Mouse (Mus musculus): Measurements from ENCODE around the gene Sec22b. TPM values are rescaled to one million over a fixed set of nuclear protein-coding genes. Genes with fewer than 3 reads are reported as not detected.

The Sec22b gene
- total and polyA plus RNA-seq, 2 experiments from 2014 or later, result 71.3 to 91.4 TPM

GRCm38 (mm10) chr3:97934331-97935300, 33.6 kb downstream of the Sec22b start:
- WGBS, result 87% methylated on average over 6 of the region's 6 CpGs
- no peak for TF ChIP-seq CTCF (IDR thresholded peaks at IDR 0.05; ENCODE audit: low read depth)
- no peak for DNase-seq
- Histone ChIP-seq H3K9me3 (ENCODE audit: low read length) (no peaks in the 10 kb centered on the region), H3K27ac (ENCODE audit: low read depth, low read length) (no peak overlapping the region), H3K9ac (no peak overlapping the region), H3K4me3 (ENCODE audit: low read depth, low read length) (no peak overlapping the region), H3K4me2 (ENCODE audit: low read depth) (no peak overlapping the region), H3K27me3 (ENCODE audit: insufficient read depth, low read length) (no peaks in the 10 kb centered on the region), H3K36me3 (ENCODE audit: insufficient read depth) (no peaks in the 10 kb centered on the region), H3K4me1 (ENCODE audit: insufficient read depth) (peaks cover under 1% of the 10 kb centered on the region; the same call in 1 of the 2 replicates)
- ATAC-seq, result no peak

DNA sequence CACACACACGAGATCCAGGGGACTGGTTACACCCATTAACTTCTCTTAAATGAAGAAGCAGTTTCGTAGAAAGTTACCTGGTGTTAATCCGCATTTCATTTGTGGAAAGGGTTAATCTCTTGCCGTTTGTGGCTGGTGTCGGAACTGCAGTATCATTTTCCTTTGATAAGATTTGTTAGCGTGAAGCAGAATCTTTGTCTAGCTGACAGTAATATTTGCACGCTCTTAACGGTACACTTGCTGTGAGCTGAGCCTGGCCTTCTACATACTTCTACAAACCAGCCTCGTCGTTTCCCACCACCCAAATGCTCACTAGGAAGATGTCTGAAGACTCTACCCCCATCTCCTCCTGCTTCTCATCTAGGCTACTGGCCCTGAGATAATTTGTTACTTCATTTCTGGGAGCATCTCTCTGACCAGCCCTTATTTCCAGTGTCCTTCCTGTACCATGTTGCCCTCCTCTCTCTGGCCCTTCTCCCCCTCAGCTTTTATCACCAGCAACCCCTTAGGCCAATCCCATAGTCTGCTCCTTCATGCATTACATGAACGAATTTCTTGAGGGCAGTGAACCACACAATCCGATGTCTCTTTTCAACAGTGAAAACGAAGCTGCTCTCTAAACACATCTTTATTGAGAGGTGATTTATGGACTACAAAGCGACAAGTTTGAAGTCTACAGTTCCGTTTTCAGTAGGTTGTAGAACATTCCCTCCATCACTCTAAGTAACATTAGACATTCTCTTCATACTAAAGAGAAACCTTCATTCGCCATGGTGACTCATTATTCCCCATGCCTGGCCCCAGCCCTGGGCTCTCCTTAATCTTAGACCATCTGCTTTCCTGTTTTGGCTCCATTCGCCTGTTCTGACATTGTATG, 36.3 kb downstream of the Sec22b start:
- no peak for DNase-seq
- Histone ChIP-seq H3K36me3 (ENCODE audit: insufficient read depth) (no peaks in the 10 kb centered on the region), H3K9me3 (ENCODE audit: low read length) (no peaks in the 10 kb centered on the region), H3K4me1 (ENCODE audit: insufficient read depth) (peaks cover 18% of the 10 kb centered on the region), H3K9ac (no peak overlapping the region), H3K27ac (ENCODE audit: low read depth, low read length) (no peak overlapping the region), H3K4me2 (ENCODE audit: low read depth) (no peak overlapping the region), H3K4me3 (ENCODE audit: low read depth, low read length) (no peak overlapping the region), H3K27me3 (ENCODE audit: insufficient read depth, low read length) (no peaks in the 10 kb centered on the region)
- ATAC-seq, result peak; percentile 47; the same call in 1 of the 2 replicates
- peak; percentile 60 for TF ChIP-seq CTCF (IDR thresholded peaks at IDR 0.05; ENCODE audit: low read depth)
- 43% methylated on average over 17 of the region's 17 CpGs for WGBS

- DNase-seq, result no peak
- 56% methylated on average over 6 of the region's 6 CpGs for WGBS
- peaks cover 21% of the 10 kb centered on the region for H3K4me1 ChIP-seq (ENCODE audit: insufficient read depth)
- no peak overlapping the region for H3K9ac ChIP-seq
- no peak for ATAC-seq
- no peak overlapping the region for H3K4me2 ChIP-seq (ENCODE audit: low read depth)
- no peaks in the 10 kb centered on the region for H3K27me3 ChIP-seq (ENCODE audit: insufficient read depth, low read length)
- H3K36me3 ChIP-seq (ENCODE audit: insufficient read depth), result no peaks in the 10 kb centered on the region
- H3K9me3 ChIP-seq (ENCODE audit: low read length), result no peaks in the 10 kb centered on the region
- no peak for TF ChIP-seq CTCF (IDR thresholded peaks at IDR 0.05; ENCODE audit: low read depth)
- H3K4me3 ChIP-seq (ENCODE audit: low read depth, low read length), result no peak overlapping the region
- H3K27ac ChIP-seq (ENCODE audit: low read depth, low read length), result no peak overlapping the region
Observed at GRCm38 (mm10) chr3:97937945-97938266, 36.9 kb downstream of the Sec22b start.

GRCm38 (mm10) chr3:97938814-97939526, 38.0 kb downstream of the Sec22b start:
- Histone ChIP-seq H3K4me1 (ENCODE audit: insufficient read depth) (peaks cover 21% of the 10 kb centered on the region), H3K4me3 (ENCODE audit: low read depth, low read length) (no peak overlapping the region), H3K9ac (no peak overlapping the region), H3K36me3 (ENCODE audit: insufficient read depth) (no peaks in the 10 kb centered on the region), H3K27ac (ENCODE audit: low read depth, low read length) (peak overlapping the region; percentile 47; the same call in 1 of the 2 replicates), H3K4me2 (ENCODE audit: low read depth) (no peak overlapping the region), H3K9me3 (ENCODE audit: low read length) (no peaks in the 10 kb centered on the region), H3K27me3 (ENCODE audit: insufficient read depth, low read length) (no peaks in the 10 kb centered on the region)
- DNase-seq, result no peak
- peak; percentile 67 for ATAC-seq
- no peak for TF ChIP-seq CTCF (IDR thresholded peaks at IDR 0.05; ENCODE audit: low read depth)
- WGBS, result 12% methylated on average over 7 of the region's 7 CpGs

DNA sequence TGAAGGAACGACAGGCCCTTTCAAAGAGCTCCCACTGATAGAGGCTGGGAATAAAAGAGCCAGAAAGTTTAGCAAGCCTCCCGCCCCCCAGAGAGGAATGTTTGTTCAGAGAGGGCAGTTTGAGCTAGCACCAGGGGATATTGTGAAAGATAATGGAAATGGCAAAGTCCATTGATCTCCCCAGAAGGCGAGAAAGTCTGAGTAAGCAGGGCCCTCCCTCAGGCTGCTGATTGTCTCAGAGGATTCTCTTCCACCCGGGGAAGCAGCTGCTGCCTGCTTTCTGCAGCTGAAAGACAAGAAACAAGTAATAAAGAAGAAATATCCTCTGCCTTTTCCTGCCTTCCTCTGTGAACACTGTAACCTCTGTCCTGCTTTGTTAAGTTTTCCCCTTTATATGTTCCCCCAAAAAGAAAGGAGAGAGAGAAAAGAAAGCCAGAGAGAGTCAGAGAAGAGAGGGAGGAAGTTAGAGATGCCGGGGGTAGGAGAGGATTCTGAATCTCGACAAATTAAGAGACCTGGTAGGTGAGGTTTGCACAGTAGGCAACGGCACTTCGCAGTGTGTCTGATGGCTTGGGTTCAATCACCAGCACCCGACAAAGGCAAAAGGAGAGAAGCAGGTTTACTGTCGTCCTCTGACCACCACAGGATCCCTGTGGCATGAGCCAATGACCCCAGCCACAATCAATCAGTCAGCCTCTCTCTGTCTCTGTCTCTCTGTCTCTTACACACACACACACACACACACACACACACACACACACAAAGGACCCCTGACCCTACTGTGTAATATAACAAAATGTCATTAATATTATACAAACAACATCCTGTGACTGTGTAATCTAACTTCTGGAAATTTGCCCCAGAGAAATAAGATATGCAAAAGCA, 38.9 kb downstream of the Sec22b start:
- no peaks in the 10 kb centered on the region for H3K36me3 ChIP-seq (ENCODE audit: insufficient read depth)
- no peak overlapping the region for H3K9ac ChIP-seq
- no peaks in the 10 kb centered on the region for H3K27me3 ChIP-seq (ENCODE audit: insufficient read depth, low read length)
- H3K4me1 ChIP-seq (ENCODE audit: insufficient read depth), result peaks cover 21% of the 10 kb centered on the region
- H3K27ac ChIP-seq (ENCODE audit: low read depth, low read length), result peak overlapping the region; percentile 47; the same call in 1 of the 2 replicates
- TF ChIP-seq CTCF (IDR thresholded peaks at IDR 0.05; ENCODE audit: low read depth), result no peak
- H3K4me3 ChIP-seq (ENCODE audit: low read depth, low read length), result no peak overlapping the region
- ATAC-seq, result peak; percentile 12; the same call in 1 of the 2 replicates
- DNase-seq, result no peak
- H3K4me2 ChIP-seq (ENCODE audit: low read depth), result no peak overlapping the region
- 16% methylated on average over 10 of the region's 10 CpGs for WGBS
- no peaks in the 10 kb centered on the region for H3K9me3 ChIP-seq (ENCODE audit: low read length)
